Mouse (Mus musculus): Measurements from ENCODE around the gene Ifne.

The Ifne gene

GRCm38 (mm10) chr4:88880101-88880500 is at the start of gene Ifne:
Gene Ifne (minus strand): TSS chr4:88880201.
- no peak for DNase-seq (ENCODE audit: low read depth)

GRCm38 (mm10) chr4:88928341-88929102 is 48.5 kb upstream of the Ifne start:
- DNase-seq (ENCODE audit: low read depth): peak; percentile 89

GRCm38 (mm10) chr4:88927850-88928249 is 47.8 kb upstream of the Ifne start:
- peak; percentile 73 for DNase-seq (ENCODE audit: low read depth)

- DNase-seq (ENCODE audit: low read depth): peak; percentile 70
Measured at GRCm38 (mm10) chr4:88926637-88927036, 46.6 kb upstream of the Ifne start.

- no peak for DNase-seq (ENCODE audit: low read depth)
Measured at GRCm38 (mm10) chr4:88926082-88926481, 46.1 kb upstream of the Ifne start.

- DNase-seq (ENCODE audit: low read depth): no peak
Measured at GRCm38 (mm10) chr4:88925456-88925855, 45.5 kb upstream of the Ifne start.

- no peak for DNase-seq (ENCODE audit: low read depth)
Measured at GRCm38 (mm10) chr4:88921280-88921679, 41.3 kb upstream of the Ifne start.

- no peak for DNase-seq (ENCODE audit: low read depth)
Measured at GRCm38 (mm10) chr4:88917770-88918460, 37.9 kb upstream of the Ifne start.

GRCm38 (mm10) chr4:88916306-88916705 is 36.3 kb upstream of the Ifne start:
- peak; percentile 37 for DNase-seq (ENCODE audit: low read depth)

GRCm38 (mm10) chr4:88913984-88914383 is 34.0 kb upstream of the Ifne start:
- DNase-seq (ENCODE audit: low read depth): no peak

- DNase-seq (ENCODE audit: low read depth): no peak
Measured at GRCm38 (mm10) chr4:88912882-88913281, 32.9 kb upstream of the Ifne start.

GRCm38 (mm10) chr4:88912187-88912586 is 32.2 kb upstream of the Ifne start:
- no peak for DNase-seq (ENCODE audit: low read depth)

GRCm38 (mm10) chr4:88909600-88910534 is 29.9 kb upstream of the Ifne start:
- DNase-seq (ENCODE audit: low read depth): no peak

GRCm38 (mm10) chr4:88893201-88893754 is 13.3 kb upstream of the Ifne start:
- no peak for DNase-seq (ENCODE audit: low read depth)

GRCm38 (mm10) chr4:88888236-88888635 is 8.2 kb upstream of the Ifne start:
- DNase-seq (ENCODE audit: low read depth): no peak

- DNase-seq (ENCODE audit: low read depth): no peak
Measured at GRCm38 (mm10) chr4:88878772-88879171, 1.2 kb downstream of the Ifne start.

- no peak for DNase-seq (ENCODE audit: low read depth)
Measured at GRCm38 (mm10) chr4:88878246-88878645, 1.8 kb downstream of the Ifne start.

GRCm38 (mm10) chr4:88876520-88876919 is 3.5 kb downstream of the Ifne start:
- DNase-seq (ENCODE audit: low read depth): peak; percentile 65

- no peak for DNase-seq (ENCODE audit: low read depth)
Measured at GRCm38 (mm10) chr4:88875435-88876095, 4.4 kb downstream of the Ifne start.

GRCm38 (mm10) chr4:88872691-88873090 is 7.3 kb downstream of the Ifne start:
- peak; percentile 89 for DNase-seq (ENCODE audit: low read depth)

Measured in NIH3T3 (cell line).